Mouse (Mus musculus) inflammation-experienced regulatory T-cells, adult 6 months (primary cell): ENCODE data around the gene Rnasel. TPM values are rescaled to one million over a fixed set of nuclear protein-coding genes. Genes with fewer than 3 reads are reported as not detected.
A peak's percentile ranks its signal among the peaks of the same experiment; 100 is the strongest.
"Not testable (repeated sequence)": the region's sequence is repeated elsewhere in the genome, so short reads cannot be mapped to it uniquely, and the experiment has no call there.

ENCODE experiments used
- ATAC-seq: one replicate; pipeline ENCODE4 v1.8.0; 2017
- polyA plus RNA-seq, 3 experiments: library from polyadenylated mRNA; unstranded; fragments of 100-300 nt; shearing (Covaris generic); gene quantifications; one replicate each; pipeline ENCODE4 v1.2.1; 2017

Rnasel gene
- polyA plus RNA-seq, 3 experiments from 2014 or later: 38.2 to 49.4 (median 41.8) TPM

GRCm38 (mm10) chr1:153737101-153738085 lies 11.8 kb upstream of the Rnasel start:
- ATAC-seq: no peak

DNA sequence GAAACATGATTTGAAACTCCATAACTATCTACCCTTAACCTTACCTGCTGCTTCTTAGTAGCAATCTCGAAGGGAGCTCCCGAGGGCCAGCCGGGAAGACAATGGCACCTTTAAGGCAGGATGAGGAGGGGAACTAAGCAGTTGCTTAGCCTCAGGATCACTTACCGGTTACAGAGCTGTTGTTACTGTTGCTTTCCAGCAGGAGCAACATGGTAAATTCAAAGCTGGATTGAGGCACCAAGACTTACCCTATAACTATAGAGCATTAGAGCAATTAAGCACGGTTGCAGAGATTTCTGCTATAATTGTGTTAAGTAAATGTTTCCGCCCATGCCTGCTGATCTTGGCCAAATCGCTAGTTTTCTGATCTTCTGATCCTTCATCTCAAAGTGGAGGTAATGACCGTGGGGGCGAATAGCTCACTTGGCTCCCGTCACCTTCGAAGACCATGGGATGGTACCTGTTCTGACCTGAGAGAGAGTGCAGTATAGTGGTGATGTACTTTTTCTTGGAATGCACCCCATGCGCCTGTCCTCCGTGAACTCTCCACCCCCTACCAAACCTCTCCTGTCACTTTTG lies 9.7 kb upstream of the Rnasel start:
- ATAC-seq: peak; percentile 18

GRCm38 (mm10) chr1:153740145-153740544 lies 9.1 kb upstream of the Rnasel start, which contains the start of gene Rgs16:
TSS of gene Rgs16 (plus strand) at chr1:153740349.
- peak; percentile 84 for ATAC-seq

GRCm38 (mm10) chr1:153740775-153741400 lies 8.3 kb upstream of the Rnasel start:
- ATAC-seq: no peak

GRCm38 (mm10) chr1:153741551-153742316 lies 7.5 kb upstream of the Rnasel start:
- ATAC-seq: no peak

DNA sequence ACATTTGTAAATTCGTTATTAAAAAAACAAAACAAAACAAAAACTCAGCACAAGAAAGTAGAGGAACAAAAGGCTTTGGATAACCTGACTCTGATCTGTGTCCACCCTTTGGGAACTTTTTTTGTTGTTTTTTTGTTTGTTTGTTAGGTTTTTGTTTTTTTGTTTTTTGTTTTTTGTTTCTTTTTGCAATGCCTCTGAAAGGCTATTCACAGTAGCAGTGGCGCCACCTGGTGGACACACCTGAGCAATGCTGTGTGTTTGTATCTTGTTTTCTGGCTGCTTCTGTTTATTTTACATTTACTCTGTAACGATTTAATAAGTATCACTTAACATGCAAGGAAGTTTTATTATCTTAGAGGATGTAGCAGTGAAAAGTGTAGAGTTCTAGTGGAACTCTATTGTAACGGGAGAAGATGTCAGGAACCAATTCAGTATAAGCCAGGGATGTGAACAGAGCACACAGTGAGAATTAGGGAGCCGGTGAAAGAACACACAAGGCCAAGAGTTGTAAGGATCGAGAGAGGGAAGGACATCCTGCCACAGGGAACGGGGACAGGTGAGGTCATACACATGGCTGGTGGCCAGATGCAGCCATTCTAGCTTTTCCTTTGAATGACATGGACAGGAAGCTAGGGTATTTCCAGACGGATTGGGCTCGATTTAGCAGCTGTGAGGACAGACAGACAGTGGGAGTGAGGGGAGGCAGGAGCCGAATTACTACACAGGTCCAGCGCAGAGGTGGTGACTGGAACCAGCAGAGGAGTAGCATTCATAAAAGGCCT lies 6.7 kb upstream of the Rnasel start:
- peak; percentile 19 for ATAC-seq

GRCm38 (mm10) chr1:153746119-153746670 lies 3.0 kb upstream of the Rnasel start:
- no peak for ATAC-seq

GRCm38 (mm10) chr1:153746728-153747127 lies 2.5 kb upstream of the Rnasel start:
- ATAC-seq: peak; percentile 19

DNA sequence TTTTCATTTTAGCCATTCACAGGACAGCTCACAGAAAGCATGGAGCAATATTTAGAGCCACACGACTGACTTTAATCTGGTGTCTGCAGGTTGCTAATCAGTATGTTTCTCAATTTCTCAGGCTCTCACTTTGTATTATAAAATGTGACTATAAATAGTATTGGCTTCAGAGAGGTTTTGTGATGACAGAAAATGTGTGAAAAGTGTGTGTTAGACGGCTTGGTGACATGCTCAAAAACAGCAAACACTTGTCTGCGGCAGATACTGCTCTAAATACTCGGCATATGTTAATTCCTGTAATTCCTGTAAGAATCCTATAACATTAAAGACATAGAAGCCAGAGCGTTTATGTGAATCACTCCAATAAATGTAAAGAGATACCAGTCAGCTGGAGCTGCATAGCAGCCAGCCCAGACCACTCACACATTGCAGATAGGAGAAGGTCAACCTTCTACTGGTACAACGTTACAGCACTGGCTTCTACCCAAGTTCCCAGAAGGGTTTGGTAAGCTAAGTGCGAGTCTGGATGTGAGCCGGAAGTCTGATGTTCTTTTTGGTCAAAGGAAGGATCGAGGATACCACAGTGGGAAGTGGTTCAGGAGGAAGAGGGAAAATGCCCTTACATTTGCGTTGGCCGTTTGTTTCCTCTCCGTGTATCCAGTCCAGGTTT lies 1.2 kb upstream of the Rnasel start:
- ATAC-seq: no peak

GRCm38 (mm10) chr1:153748549-153748948 lies 677 bp upstream of the Rnasel start:
- ATAC-seq: peak; percentile 10

- ATAC-seq: no peak
Measured at GRCm38 (mm10) chr1:153750054-153750453, 828 bp downstream of the Rnasel start.

GRCm38 (mm10) chr1:153751763-153752301 lies 2.6 kb downstream of the Rnasel start:
- peak; percentile 68 for ATAC-seq

DNA sequence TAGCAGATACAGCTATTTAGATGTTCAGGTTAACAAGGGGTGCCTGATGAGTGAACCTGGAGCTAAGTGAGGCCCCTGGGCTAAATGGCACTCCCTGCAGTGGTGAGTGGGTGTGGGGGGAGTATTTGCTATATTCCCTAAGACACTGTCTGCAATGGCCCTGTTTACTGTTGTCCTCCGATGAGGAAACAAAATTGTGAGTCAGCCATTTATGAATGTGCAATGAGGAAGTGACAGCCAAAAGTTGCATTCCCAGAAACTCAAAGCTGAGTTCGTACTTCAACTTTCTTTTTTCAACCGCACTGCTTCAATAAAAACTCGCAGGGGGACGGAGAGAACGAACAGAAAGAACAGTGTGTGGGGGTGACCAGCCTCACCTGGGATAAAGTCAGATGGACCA lies 3.3 kb downstream of the Rnasel start:
- ATAC-seq: no peak

GRCm38 (mm10) chr1:153753725-153754464 lies 4.7 kb downstream of the Rnasel start:
- ATAC-seq: no peak

DNA sequence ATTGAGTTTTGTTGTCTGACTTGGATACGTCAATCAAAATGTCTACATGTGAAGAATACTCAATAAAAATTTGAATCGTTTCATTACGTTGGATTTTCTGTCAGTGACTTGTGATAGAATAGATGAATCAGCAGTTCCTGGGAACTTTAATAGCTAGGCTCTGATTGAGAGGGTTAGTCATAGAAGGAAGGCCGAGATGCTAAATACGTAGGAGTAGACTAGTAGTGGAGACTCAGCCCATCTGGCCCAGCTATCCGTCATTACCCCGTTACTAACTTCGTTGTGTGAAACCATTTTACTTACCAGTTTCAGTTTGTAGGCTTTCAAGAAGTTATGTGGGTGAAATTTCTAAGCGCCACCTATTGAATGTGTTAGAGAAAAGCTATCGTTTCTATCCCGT lies 14.9 kb downstream of the Rnasel start:
- ATAC-seq: no peak

- no peak for ATAC-seq
Measured at GRCm38 (mm10) chr1:153766298-153766697, 17.1 kb downstream of the Rnasel start.

DNA sequence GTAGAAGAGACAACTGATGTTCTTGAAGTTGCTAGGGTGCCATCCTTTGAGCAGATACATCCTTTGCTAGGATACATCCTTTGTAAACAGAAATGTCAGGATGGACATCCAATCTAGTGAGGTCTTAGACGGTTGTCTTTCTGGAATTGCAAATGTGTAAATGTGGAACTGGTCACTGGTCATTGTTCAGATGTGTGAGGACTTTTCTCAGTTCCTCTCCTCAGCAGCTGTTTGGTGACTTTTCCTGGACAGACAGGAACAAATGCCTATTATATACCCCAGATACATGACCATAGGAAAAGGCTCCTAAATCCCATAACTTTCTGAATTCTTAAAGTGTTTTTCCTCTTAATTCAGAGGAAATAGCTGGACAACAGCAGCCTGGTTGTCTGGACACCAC lies 18.1 kb downstream of the Rnasel start:
- no peak for ATAC-seq

GRCm38 (mm10) chr1:153768465-153768864 lies 19.2 kb downstream of the Rnasel start:
- ATAC-seq: no peak

GRCm38 (mm10) chr1:153769571-153769970 lies 20.3 kb downstream of the Rnasel start:
- not testable (repeated sequence) for ATAC-seq
